Mouse (Mus musculus) cerebellum, adult 18-20 months (tissue): ENCODE data around the gene Pde4d.
"Not testable (repeated sequence)": the region's sequence is repeated elsewhere in the genome, so short reads cannot be mapped to it uniquely, and the experiment has no call there.

Source experiments
- DNase-seq, 2 experiments: peaks; one replicate each; pipeline ENCODE4 v3.0.0; 2021

Pde4d gene

GRCm38 (mm10) chr13:108715029-108715428 lies 265.3 kb downstream of the Pde4d start:
- no peak for DNase-seq

- peak; percentile 27 to 60 for DNase-seq
Measured at GRCm38 (mm10) chr13:108722234-108722633, 272.5 kb downstream of the Pde4d start.

GRCm38 (mm10) chr13:108734356-108734755 lies 284.6 kb downstream of the Pde4d start:
- DNase-seq = not testable (repeated sequence)

GRCm38 (mm10) chr13:108751155-108751840 lies 301.6 kb downstream of the Pde4d start:
- no peak for DNase-seq

GRCm38 (mm10) chr13:108757477-108757876 lies 307.7 kb downstream of the Pde4d start:
- no peak for DNase-seq

DNA sequence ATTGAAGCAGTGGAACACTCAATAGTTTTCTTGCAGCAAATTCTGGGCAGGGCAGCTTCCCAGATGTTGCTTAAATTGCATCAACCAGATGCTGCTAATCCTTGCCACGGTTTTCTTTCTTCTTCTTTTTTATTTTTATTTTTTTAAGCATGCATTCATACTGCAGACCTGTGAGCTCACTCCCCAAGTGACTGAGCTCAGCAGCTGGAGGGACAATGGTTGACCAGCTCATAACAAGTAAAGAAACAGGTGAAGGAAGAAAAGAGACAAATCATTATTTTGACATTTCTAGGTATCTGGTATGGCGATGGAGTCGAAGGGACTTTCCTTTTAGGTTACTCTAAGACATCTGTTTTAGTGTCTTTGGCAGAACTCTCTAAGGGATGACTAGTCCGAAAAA lies 308.6 kb downstream of the Pde4d start:
- DNase-seq = no peak

GRCm38 (mm10) chr13:108759140-108759539 lies 309.4 kb downstream of the Pde4d start:
- no peak for DNase-seq

DNA sequence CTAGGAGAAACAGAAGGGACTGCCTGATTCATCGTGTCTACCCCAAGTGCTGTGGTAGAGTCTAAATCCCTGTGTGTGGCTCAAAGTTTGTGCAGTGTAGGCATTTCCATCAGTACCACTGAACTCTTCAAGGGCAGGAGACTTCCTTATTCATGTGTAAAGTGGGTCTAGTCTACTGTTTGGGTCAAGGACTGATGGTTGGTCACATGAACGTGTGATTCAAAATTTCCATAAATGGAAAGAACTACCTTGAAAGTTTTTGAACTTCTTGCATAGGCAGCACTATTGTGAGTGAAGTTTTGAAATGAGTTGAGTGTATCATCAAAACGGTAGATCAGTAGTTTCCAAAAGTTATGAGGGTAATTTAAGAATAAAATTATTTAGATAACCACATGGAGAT lies 313.5 kb downstream of the Pde4d start:
- DNase-seq = no peak

- no peak for DNase-seq
Measured at GRCm38 (mm10) chr13:108766020-108766727, 316.4 kb downstream of the Pde4d start.

GRCm38 (mm10) chr13:108769465-108770056 lies 319.8 kb downstream of the Pde4d start:
- DNase-seq = no peak

GRCm38 (mm10) chr13:108772386-108772785 lies 322.6 kb downstream of the Pde4d start:
- no peak for DNase-seq

- no peak for DNase-seq
Measured at GRCm38 (mm10) chr13:108774981-108775380, 325.2 kb downstream of the Pde4d start.

DNA sequence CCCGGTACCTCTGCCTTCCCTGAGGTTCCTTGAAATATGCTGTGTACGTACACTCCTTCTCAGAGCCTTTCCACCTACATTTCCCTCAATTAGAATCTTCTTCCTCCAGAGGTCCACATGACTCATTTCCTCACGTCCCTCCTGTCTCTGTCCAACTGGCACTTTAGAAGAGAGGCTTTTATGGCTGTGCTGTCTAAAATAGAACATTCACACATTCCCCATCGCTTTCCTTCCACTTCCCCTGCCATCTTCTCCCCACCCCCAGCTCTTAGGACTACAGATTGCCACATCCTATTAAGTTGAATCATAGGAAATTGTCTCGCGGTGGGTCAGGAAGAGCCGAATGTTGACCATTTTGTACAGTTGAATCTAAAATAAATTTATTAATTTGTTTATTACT lies 326.1 kb downstream of the Pde4d start:
- no peak for DNase-seq

DNA sequence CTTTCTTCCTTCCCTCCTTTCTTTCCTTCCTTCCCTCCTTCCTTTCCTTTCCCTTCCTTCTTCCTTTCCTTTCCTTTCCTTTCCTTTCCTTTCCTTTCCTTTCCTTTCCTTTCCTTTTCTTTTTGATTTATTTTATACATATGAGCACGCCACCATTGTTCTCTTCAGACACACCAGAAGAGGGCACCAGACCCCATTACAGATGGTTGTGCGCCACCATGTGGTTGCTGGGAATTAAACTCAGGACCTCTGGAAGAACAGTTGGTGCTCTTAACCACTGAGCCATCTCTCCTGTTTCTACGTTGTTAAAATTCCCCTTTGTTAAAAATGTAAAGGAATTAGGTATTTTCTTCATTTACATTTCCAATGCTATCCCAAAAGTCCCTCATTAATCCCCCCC lies 347.9 kb downstream of the Pde4d start:
- DNase-seq = not testable (repeated sequence)

DNA sequence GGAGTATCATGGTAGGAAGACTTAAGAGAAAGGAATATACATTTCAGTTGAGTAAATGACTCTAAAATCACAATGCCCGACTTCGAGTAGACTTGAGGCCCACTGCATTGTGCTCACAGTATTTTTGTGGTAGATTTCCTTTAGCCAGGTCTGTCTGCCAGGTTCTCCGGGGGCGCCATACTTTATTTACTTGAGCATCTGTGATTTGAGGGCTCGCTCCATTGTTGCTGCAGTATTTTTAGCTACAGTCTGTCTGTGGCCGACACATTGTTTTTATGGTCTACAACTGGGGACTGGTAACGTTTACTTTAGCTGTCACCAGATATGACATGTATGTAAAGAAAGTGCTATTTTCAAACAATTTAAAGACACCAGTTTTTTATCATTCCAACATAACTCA lies 359.4 kb downstream of the Pde4d start:
- DNase-seq = no peak

- DNase-seq = peak; percentile 69 to 76
Measured at GRCm38 (mm10) chr13:108812956-108813355, 363.2 kb downstream of the Pde4d start.

DNA sequence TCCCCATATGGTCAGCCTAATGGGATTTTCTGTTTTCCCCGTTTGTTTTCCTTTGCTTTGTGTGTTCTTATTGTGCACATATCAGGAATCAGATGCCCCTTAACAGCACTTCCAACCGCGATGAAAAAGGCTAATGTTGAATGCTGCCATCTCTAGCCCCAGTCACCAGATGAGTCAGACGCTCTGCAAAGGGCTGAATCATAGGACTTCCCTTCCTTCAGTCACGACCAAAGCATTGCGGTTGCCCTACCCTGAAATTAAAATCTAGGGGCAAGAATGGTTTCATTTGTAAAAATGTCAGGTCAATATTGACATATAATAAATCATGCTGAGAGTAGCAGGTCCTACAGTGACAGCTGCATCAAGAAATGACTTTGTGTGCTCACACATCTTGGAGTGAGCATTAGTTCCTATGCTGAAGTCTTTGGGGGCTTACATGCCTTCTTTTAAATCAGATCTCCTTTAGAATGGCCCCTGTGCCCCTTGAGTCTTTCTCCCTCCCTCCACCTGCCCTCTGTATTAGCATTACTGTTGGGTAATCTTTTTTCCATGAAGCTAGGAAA lies 370.2 kb downstream of the Pde4d start:
- no peak for DNase-seq

GRCm38 (mm10) chr13:108820487-108820886 lies 370.7 kb downstream of the Pde4d start:
- no peak for DNase-seq

DNA sequence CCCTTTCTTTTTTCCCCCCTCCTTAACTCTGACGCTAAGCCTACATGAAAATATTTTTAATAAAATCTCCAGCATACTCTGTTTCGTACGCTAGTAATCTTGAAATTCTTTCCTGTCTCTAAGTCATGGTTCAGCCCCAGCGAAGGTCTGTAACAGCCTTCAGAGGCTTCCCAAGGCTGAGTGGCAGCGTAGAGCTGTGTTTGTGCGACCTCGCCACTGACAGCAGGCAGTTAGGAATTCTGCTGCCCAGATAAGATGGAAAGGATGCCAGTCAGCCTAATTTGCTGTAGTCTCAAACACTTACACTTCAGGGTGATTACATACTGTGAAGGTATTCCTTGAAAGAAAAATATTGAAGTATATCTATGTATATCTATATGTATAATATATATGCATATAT lies 371.5 kb downstream of the Pde4d start:
- DNase-seq = no peak

GRCm38 (mm10) chr13:108824638-108825310 lies 375.0 kb downstream of the Pde4d start:
- DNase-seq = peak; percentile 82 to 83

- no peak for DNase-seq
Measured at GRCm38 (mm10) chr13:108825501-108825900, 375.8 kb downstream of the Pde4d start.

GRCm38 (mm10) chr13:108834197-108834596 lies 384.4 kb downstream of the Pde4d start:
- peak; percentile 88 to 93 for DNase-seq

DNA sequence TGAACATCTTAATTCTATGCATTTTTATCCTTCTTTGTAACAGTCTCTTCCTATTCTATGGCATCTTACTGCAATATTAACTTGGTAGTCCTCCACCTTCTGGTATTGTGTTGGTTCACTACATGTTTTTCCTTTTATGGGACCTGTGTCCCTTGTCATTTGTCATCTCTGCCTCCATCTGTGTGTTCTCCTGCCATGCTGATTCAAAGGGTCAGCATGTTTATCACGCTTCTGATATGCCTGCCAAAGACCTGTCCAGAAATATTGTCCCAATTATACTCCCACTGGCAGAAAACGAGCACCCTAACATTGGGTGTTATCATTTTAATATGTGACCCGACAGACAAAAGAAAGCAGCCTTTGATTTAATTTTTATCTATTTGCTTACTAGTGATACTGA lies 386.6 kb downstream of the Pde4d start:
- DNase-seq = peak; percentile 40 to 46
